Mouse (Mus musculus) midbrain, embryonic 14.5 days (tissue): ENCODE measurements around the gene Fndc5. TPM values are rescaled to one million over a fixed set of nuclear protein-coding genes. Genes with fewer than 3 reads are reported as not detected.

Experiments used
- ATAC-seq: fragments of 200-750 bp; cut with Nextera tagmentation; 2 replicates; pipeline ENCODE4 v1.8.0; 2017; ENCODE audit warnings: moderate number of reproducible peaks, moderate library complexity; ENCODE audit not compliant: low FRiP score, low TSS enrichment
- DNase-seq: peaks from one replicate; pipeline ENCODE4 v3.0.0-alpha.2; 2015
- H3K27ac ChIP-seq: fragments of 300-500 bp; sonication (generic); replicated peaks from 2 replicates; pipeline ENCODE4 v1.5.1; 2014; ENCODE audit warnings: mild to moderate bottlenecking, low read depth, low read length, moderate library complexity
- H3K27me3 ChIP-seq: fragments of 300-500 bp; sonication (generic); 2 replicates; pipeline ENCODE4 v1.6.1; 2014; ENCODE audit warnings: low read length, control low read depth, mixed read lengths; ENCODE audit not compliant: control insufficient read depth, insufficient read depth
- H3K36me3 ChIP-seq: fragments of 300-500 bp; sonication (generic); 2 replicates; pipeline ENCODE4 v1.6.1; 2014; ENCODE audit warnings: low read length, control low read depth; ENCODE audit not compliant: control insufficient read depth, insufficient read depth
- H3K4me1 ChIP-seq: fragments of 300-500 bp; sonication (generic); 2 replicates; pipeline ENCODE4 v1.6.1; 2014; ENCODE audit warnings: mild to moderate bottlenecking, antibody characterized with exemption, low read length, control low read depth; ENCODE audit not compliant: control insufficient read depth, insufficient read depth
- H3K4me2 ChIP-seq: fragments of 300-500 bp; sonication (generic); 2 replicates; pipeline ENCODE4 v1.6.1; 2014; ENCODE audit warnings: mild to moderate bottlenecking, low read length, moderate library complexity
- H3K4me3 ChIP-seq: fragments of 300-500 bp; sonication (generic); replicated peaks from 2 replicates; pipeline ENCODE4 v1.5.1; 2014; ENCODE audit warnings: low read depth, low read length
- H3K9ac ChIP-seq: fragments of 300-500 bp; sonication (generic); replicated peaks from 2 replicates; pipeline ENCODE4 v1.6.1; 2014; ENCODE audit warnings: mild to moderate bottlenecking, low read length, moderate library complexity
- H3K9me3 ChIP-seq: fragments of 300-500 bp; sonication (generic); 2 replicates; pipeline ENCODE4 v1.6.1; 2016; ENCODE audit warnings: low read length, control low read depth, mixed read lengths; ENCODE audit not compliant: control insufficient read depth
- WGBS: fragments of 180-500 bp; shearing (Covaris S2); extraction: QIAGEN DNeasy Blood & Tissue Kit; methylation state at CpG from one replicate; pipeline ENCODE4 v1.1.7; 2014; 5-methylcytosine and 5-hydroxymethylcytosine counted together
- polyA plus RNA-seq: library from polyadenylated mRNA; unstranded; fragments of >200 nt; fragmentation: Nextera tagmentation; extraction: Ambion mirVana; gene quantifications from 2 replicates; pipeline ENCODE4 v1.2.1, GENCODE M21; 2014

Fndc5 gene
- polyA plus RNA-seq, 1 experiment from 2014 or later, result 5.6 TPM

DNA sequence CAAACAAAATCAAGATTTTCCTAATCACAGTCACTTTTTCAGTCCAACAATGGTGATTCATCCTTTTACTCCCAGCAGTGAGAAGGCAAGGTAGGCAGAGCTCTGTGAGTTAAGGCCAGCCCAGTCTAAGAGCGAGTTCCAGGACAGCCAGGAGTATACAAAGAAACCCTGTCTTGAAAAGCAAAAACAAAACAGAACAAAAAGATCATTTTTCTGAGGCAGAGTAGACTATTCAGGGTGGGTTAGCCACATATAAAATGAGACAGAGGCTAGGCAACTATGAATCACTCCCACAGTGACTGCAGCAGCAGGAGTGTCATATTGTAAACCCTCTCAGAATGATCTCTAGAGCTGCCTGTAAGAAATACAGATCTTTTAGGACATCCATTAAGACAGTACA, 12.5 kb downstream of the Fndc5 start:
- 90% methylated on average over 1 of the region's 1 CpGs for WGBS
- Histone ChIP-seq H3K9ac (no peak overlapping the region), H3K27ac (no peak overlapping the region), H3K4me3 (no peak overlapping the region), H3K36me3 (peaks cover 44% of the 10 kb centered on the region), H3K4me1 (peaks cover 8% of the 10 kb centered on the region; the same call in 1 of the 2 replicates), H3K9me3 (no peaks in the 10 kb centered on the region), H3K4me2 (no peak overlapping the region), H3K27me3 (no peaks in the 10 kb centered on the region)
- no peak for DNase-seq
- no peak for ATAC-seq

DNA sequence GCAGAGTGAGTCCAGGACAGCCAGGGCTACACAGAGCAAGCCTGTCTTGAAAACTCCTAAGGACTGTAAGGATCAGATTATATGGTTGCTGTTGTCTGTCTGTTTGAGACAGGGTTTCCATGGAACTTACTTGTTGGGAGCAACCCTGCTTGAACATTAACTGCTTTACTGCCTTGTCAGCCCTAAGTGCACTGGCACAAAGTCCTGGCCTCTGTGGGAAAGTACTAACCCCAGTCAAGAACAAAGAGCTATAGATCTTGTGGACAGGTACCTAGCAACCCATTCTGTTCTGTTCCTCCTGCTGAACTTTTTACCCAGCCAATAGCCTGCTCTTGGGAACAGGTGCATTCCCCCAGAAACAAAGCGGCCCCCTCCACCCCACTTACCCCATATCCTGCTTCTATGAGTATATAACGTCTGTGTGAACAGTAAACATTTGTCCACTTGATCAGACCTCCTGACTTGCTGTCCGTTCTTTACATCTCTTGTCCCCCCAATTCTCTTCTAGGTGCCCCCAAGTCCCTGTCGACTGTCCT, 14.5 kb downstream of the Fndc5 start:
- 94% methylated on average over 4 of the region's 4 CpGs for WGBS

DNA sequence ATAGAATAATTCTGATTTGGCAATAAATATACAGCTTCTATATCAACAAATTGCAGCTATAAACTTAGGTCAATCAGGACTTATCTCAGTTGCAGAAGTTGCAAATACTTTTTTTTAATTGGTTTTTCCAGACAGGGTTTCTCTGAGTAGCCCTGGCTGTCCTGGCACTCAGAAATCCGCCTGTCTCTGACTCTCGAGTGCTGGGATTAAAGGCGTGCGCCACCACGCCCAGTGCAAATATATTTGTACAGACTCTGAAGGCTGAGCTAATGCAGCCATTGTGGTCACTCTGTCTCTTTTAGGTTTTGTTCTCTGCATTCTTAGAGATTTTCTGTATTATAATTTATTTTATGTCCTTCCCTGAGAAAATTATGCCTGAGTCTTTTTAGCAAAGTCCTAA, 20.7 kb downstream of the Fndc5 start:
- Histone ChIP-seq H3K9ac (no peak overlapping the region), H3K4me1 (no peaks in the 10 kb centered on the region), H3K4me3 (no peak overlapping the region), H3K9me3 (no peaks in the 10 kb centered on the region), H3K27me3 (no peaks in the 10 kb centered on the region), H3K27ac (no peak overlapping the region), H3K4me2 (no peak overlapping the region), H3K36me3 (peaks cover 41% of the 10 kb centered on the region)
- DNase-seq (no peak), ATAC-seq (no peak)
- 84% methylated on average over 5 of the region's 5 CpGs for WGBS

More for the DNA sequence above, 14.5 kb downstream of the Fndc5 start:
- H3K27me3 ChIP-seq, result no peaks in the 10 kb centered on the region
- no peak for DNase-seq
- H3K9ac ChIP-seq, result no peak overlapping the region
- no peaks in the 10 kb centered on the region for H3K9me3 ChIP-seq
- H3K4me3 ChIP-seq, result no peak overlapping the region
- H3K36me3 ChIP-seq, result peaks cover 59% of the 10 kb centered on the region
- no peak overlapping the region for H3K27ac ChIP-seq
- H3K4me2 ChIP-seq, result no peak overlapping the region
- no peak for ATAC-seq
- H3K4me1 ChIP-seq, result 0 out of 2 replicates have a peak, but pooled peaks cover 3% of the 10 kb centered on the region

DNA sequence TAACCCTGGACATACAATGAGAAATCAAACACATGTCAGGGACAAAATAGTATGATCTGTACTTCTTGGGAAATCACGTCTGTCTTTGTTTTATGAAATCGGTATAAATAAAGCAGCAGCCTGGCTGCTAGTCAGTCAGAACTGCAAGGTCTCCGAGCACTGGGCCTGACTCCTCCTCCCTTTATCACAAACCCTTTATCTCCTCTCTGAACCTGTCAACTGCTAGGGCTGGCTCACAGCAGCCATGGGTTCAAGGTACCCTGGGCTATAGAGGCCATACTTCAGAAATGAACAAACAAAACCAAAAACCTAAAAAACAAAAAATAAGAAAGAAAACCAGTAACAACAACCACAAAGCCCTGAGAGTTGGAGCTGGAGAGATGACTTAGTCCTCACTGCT, 21.8 kb downstream of the Fndc5 start:
- peaks cover 34% of the 10 kb centered on the region for H3K36me3 ChIP-seq
- no peaks in the 10 kb centered on the region for H3K27me3 ChIP-seq
- no peak overlapping the region for H3K4me2 ChIP-seq
- no peak overlapping the region for H3K9ac ChIP-seq
- H3K9me3 ChIP-seq, result no peaks in the 10 kb centered on the region
- ATAC-seq (no peak), DNase-seq (no peak)
- H3K4me3 ChIP-seq, result no peak overlapping the region
- WGBS, result 71% methylated on average over 3 of the region's 3 CpGs
- H3K27ac ChIP-seq, result no peak overlapping the region
- no peaks in the 10 kb centered on the region for H3K4me1 ChIP-seq

DNA sequence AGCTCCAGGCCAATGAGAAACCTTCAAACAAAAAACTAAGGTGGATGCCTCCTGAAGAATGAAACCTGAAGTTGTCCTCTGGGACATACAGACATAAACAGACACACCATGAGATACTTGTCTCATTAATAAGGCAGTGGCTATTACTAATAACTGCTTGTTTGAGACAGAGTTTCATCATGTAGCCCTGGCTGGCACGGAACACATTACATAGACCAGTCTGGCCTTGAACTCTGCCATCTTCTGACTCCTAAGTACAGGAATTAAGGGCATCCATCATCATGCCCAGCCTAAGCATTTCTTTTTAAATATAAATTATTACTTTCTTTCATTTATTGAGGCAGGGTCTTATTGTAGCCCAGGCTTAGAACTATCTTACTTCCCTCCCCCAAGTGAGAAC, 24.3 kb downstream of the Fndc5 start:
- no peaks in the 10 kb centered on the region for H3K27me3 ChIP-seq
- no peak for DNase-seq
- no peak overlapping the region for H3K4me2 ChIP-seq
- H3K9ac ChIP-seq, result no peak overlapping the region
- H3K4me1 ChIP-seq, result no peaks in the 10 kb centered on the region
- peaks cover 29% of the 10 kb centered on the region for H3K36me3 ChIP-seq
- no peak overlapping the region for H3K27ac ChIP-seq
- H3K9me3 ChIP-seq, result no peaks in the 10 kb centered on the region
- H3K4me3 ChIP-seq, result no peak overlapping the region
- WGBS, result 94% methylated on average over 1 of the region's 1 CpGs
- no peak for ATAC-seq

DNA sequence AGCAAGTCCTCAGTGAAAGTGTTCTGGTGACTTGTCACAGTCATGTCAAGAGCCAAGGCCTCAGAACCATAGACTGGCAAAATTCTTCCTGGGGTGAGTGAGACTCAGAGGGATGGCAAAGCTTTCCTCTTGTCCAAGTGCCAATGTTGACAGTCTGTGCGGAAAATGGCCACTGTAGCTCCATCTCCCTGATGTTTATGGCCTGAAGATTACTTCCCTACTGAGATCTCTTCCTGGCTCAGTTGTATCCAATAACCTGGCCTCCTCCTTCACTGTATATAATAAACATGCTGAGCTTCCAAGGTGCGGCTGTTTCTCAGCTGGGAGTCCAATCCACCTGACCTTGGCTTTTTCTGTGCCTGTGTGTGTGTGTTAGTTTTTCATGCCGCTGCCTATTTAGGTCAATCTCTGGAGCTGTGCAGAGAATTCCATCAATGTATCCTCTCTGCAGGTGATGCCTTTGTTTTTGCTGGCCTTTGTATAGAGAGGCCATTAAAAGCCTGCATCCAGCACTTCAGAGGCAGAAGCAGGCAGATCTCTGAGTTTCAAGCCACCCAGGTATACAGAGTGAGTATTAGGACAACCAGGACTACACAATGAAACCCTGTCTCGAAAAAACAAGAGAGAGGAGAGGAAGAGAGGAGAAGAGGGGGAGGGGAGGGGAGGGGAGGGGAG, 24.9 kb downstream of the Fndc5 start:
- no peak overlapping the region for H3K27ac ChIP-seq
- ATAC-seq (no peak), DNase-seq (no peak)
- H3K9me3 ChIP-seq, result no peaks in the 10 kb centered on the region
- peaks cover 26% of the 10 kb centered on the region for H3K36me3 ChIP-seq
- no peaks in the 10 kb centered on the region for H3K4me1 ChIP-seq
- H3K9ac ChIP-seq, result no peak overlapping the region
- H3K4me3 ChIP-seq, result no peak overlapping the region
- H3K4me2 ChIP-seq, result no peak overlapping the region
- 88% methylated on average over 4 of the region's 4 CpGs for WGBS
- no peaks in the 10 kb centered on the region for H3K27me3 ChIP-seq

DNA sequence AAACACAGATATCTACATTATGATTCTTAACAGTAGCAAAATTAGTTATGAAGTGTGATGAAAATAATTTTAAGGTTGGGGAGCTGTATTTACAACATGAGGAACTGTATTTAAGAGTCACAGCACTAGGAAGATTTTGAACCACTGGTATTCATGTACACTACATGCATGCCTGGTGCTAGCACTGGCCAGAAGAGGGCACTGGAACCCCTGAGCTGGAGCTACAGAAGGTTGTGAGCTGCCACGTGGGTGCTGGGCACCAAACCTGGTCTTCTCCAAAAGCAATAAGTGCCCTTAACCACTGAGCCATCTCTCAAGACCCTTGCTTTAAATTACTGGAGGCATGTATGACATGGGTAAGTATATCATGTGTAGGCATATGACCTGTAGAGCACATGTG, 35.7 kb downstream of the Fndc5 start:
- Histone ChIP-seq H3K27ac (no peak overlapping the region), H3K9ac (no peak overlapping the region), H3K27me3 (no peaks in the 10 kb centered on the region), H3K4me3 (no peak overlapping the region), H3K4me1 (no peaks in the 10 kb centered on the region), H3K9me3 (no peaks in the 10 kb centered on the region), H3K4me2 (no peak overlapping the region), H3K36me3 (peaks cover 46% of the 10 kb centered on the region)
- no peak for ATAC-seq
- WGBS, result 76% methylated on average over 1 of the region's 1 CpGs
- DNase-seq, result no peak

DNA sequence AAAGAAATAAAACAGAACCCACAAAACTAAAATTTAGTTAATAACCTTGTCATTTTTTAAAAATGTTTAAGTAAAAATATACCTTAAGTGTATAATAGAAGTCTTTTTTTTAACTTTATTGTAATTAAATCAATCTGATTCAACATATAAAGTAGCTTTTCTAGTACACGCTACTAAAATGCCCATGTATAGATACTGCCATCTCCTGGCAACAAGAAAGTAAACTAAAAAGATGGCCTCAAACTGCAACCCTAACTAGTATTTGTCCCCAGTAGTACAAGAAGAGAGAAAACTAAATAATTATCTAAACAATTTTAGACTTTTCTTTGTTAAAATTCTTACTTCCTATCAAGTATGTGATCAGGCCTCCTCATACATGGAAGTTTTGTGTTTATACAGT, 42.8 kb downstream of the Fndc5 start:
- H3K27ac ChIP-seq, result no peak overlapping the region
- no peaks in the 10 kb centered on the region for H3K27me3 ChIP-seq
- no peak overlapping the region for H3K9ac ChIP-seq
- DNase-seq, result peak; percentile 53
- H3K36me3 ChIP-seq, result peaks cover 49% of the 10 kb centered on the region
- H3K4me3 ChIP-seq, result no peak overlapping the region
- 52% methylated on average over 1 of the region's 1 CpGs for WGBS
- H3K4me2 ChIP-seq, result no peak overlapping the region
- no peaks in the 10 kb centered on the region for H3K4me1 ChIP-seq
- no peak for ATAC-seq
- H3K9me3 ChIP-seq, result no peaks in the 10 kb centered on the region

DNA sequence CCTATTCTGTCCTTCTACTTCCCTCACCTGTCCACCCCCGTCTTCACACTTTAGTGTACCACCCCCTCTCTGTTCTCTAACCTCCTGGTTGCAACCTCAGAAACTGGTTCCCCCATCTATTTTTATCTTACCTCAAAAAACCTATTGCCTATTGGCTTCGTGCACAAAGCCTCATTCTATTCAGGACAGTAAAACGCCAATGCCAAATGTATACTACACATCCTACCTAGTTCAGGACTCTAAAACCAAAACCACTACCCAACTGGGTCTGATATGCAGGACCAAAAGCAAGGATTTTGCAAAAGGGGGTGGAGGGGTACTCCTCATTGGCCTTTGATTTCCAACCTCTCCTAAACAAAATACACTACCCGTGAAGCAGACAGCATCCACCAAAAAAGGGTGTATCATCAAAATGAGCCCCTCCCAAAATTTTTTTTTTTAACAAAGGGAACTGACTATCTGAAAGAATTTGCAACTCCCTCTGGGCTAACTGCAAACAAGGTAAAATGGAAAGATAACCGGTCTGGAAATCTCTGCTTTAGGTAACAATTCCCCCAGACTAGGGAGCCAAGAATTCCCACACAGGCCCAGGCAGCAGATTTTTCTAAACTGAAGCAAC, 51.4 kb downstream of the Fndc5 start:
- Histone ChIP-seq H3K27me3 (no peaks in the 10 kb centered on the region), H3K4me3 (peak overlapping the region; percentile 80), H3K9ac (peak overlapping the region; percentile 73; the same call in 1 of the 2 replicates), H3K9me3 (no peaks in the 10 kb centered on the region), H3K4me1 (peaks cover 10% of the 10 kb centered on the region), H3K27ac (no peak overlapping the region), H3K4me2 (peak overlapping the region; percentile 70), H3K36me3 (no peaks in the 10 kb centered on the region)
- DNase-seq, result no peak
- WGBS, result 37% methylated on average over 5 of the region's 5 CpGs
- no peak for ATAC-seq
